Mouse (Mus musculus): ENCODE results near the gene Atad3a. TPM values are rescaled to one million over a fixed set of nuclear protein-coding genes. Genes with fewer than 3 reads are reported as not detected.

The Atad3a gene
- polyA plus RNA-seq, 1 experiment from 2014 or later, result 39.6 TPM

DNA sequence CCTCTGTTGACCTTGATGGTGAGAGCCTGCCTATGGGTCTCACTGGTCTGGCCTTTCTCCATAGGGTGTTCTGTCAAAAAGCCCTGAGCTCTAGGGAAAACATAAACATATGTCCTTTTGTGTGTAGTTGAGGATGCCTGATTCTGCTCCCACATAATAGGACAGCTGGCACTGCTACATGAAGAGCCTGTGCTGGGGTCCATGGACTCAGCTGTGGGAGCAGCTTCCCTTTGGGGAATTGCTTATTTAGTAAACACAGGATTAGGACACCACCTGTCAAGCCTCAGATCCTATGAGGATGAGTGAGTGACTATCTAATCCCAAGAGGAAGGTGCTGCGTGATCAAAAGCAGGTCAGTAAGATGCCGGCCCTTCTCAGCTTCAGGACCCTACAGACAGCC is 32.9 kb downstream of the Atad3a start:
- H3K4me3 ChIP-seq (ENCODE audit: low read depth, low read length), result no peak overlapping the region
- WGBS, result 81% methylated on average over 2 of the region's 2 CpGs
- no peaks in the 10 kb centered on the region for H3K4me1 ChIP-seq (replicated peaks; ENCODE audit: control insufficient read depth, insufficient read depth, low read length)
- H3K27me3 ChIP-seq (replicated peaks; ENCODE audit: control insufficient read depth, insufficient read depth, low read length), result no peaks in the 10 kb centered on the region
- no peak overlapping the region for H3K4me2 ChIP-seq (replicated peaks; ENCODE audit: low read depth)
- no peak overlapping the region for H3K9ac ChIP-seq (ENCODE audit: low read depth, low read length)
- H3K27ac ChIP-seq (ENCODE audit: low read depth, low read length), result no peak overlapping the region
- peaks cover 20% of the 10 kb centered on the region for H3K36me3 ChIP-seq (ENCODE audit: control insufficient read depth, insufficient read depth)
- H3K9me3 ChIP-seq (ENCODE audit: control insufficient read depth), result no peaks in the 10 kb centered on the region
- ATAC-seq, result no peak
- no peak for TF ChIP-seq CTCF (IDR thresholded peaks at IDR 0.05; ENCODE audit: low read depth)

DNA sequence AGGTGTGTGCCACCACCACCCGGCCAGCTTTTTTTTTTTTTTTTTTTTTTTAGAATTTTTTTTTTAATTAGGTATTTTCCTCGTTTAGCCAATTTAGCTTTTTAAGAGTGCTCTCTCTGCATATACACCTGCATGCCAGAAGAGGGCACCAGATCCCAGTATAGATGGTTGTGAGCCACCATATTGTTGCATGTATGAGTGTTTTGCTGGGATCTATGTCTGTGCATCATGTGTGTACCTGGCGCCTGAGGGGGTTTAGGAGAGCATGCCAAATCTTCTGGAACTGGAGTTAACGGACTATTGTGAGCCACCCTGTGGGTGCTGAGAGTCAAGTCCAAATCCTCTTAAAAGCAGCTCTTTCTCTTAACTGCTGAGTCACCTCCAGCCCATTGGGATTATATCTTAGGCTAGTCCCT is 39.2 kb downstream of the Atad3a start:
- 57% methylated on average over 4 of the region's 4 CpGs for WGBS
- H3K27ac ChIP-seq (ENCODE audit: low read depth, low read length), result no peak overlapping the region
- H3K4me2 ChIP-seq (replicated peaks; ENCODE audit: low read depth), result no peak overlapping the region
- H3K4me3 ChIP-seq (ENCODE audit: low read depth, low read length), result no peak overlapping the region
- TF ChIP-seq CTCF (IDR thresholded peaks at IDR 0.05; ENCODE audit: low read depth), result peak; percentile 79
- no peaks in the 10 kb centered on the region for H3K27me3 ChIP-seq (replicated peaks; ENCODE audit: control insufficient read depth, insufficient read depth, low read length)
- ATAC-seq, result no peak
- H3K4me1 ChIP-seq (replicated peaks; ENCODE audit: control insufficient read depth, insufficient read depth, low read length), result no peaks in the 10 kb centered on the region
- H3K9me3 ChIP-seq (ENCODE audit: control insufficient read depth), result no peaks in the 10 kb centered on the region
- no peak overlapping the region for H3K9ac ChIP-seq (ENCODE audit: low read depth, low read length)
- peaks cover 24% of the 10 kb centered on the region for H3K36me3 ChIP-seq (ENCODE audit: control insufficient read depth, insufficient read depth)

GRCm38 (mm10) chr4:155710521-155711252 is 50.2 kb downstream of the Atad3a start:
- H3K36me3 ChIP-seq (ENCODE audit: control insufficient read depth, insufficient read depth), result peaks cover 4% of the 10 kb centered on the region; the same call in 1 of the 2 replicates

GRCm38 (mm10) chr4:155708988-155709387 is 51.9 kb downstream of the Atad3a start:
- TF ChIP-seq CTCF (IDR thresholded peaks at IDR 0.05; ENCODE audit: low read depth), result no peak
- ATAC-seq, result no peak
- H3K27me3 ChIP-seq (replicated peaks; ENCODE audit: control insufficient read depth, insufficient read depth, low read length), result no peaks in the 10 kb centered on the region
- no peaks in the 10 kb centered on the region for H3K4me1 ChIP-seq (replicated peaks; ENCODE audit: control insufficient read depth, insufficient read depth, low read length)
- no peak overlapping the region for H3K27ac ChIP-seq (ENCODE audit: low read depth, low read length)
- H3K4me3 ChIP-seq (ENCODE audit: low read depth, low read length), result no peak overlapping the region
- H3K36me3 ChIP-seq (ENCODE audit: control insufficient read depth, insufficient read depth), result 0 out of 2 replicates have a peak, but pooled peaks cover 4% of the 10 kb centered on the region
- no peak overlapping the region for H3K4me2 ChIP-seq (replicated peaks; ENCODE audit: low read depth)
- no peak overlapping the region for H3K9ac ChIP-seq (ENCODE audit: low read depth, low read length)
- H3K9me3 ChIP-seq (ENCODE audit: control insufficient read depth), result no peaks in the 10 kb centered on the region

More at GRCm38 (mm10) chr4:155710521-155711252, 50.2 kb downstream of the Atad3a start:
- TF ChIP-seq CTCF (IDR thresholded peaks at IDR 0.05; ENCODE audit: low read depth), result no peak
- Histone ChIP-seq H3K4me1 (replicated peaks; ENCODE audit: control insufficient read depth, insufficient read depth, low read length) (no peaks in the 10 kb centered on the region), H3K4me2 (replicated peaks; ENCODE audit: low read depth) (no peak overlapping the region), H3K9me3 (ENCODE audit: control insufficient read depth) (no peaks in the 10 kb centered on the region), H3K27me3 (replicated peaks; ENCODE audit: control insufficient read depth, insufficient read depth, low read length) (no peaks in the 10 kb centered on the region), H3K9ac (ENCODE audit: low read depth, low read length) (no peak overlapping the region), H3K4me3 (ENCODE audit: low read depth, low read length) (no peak overlapping the region), H3K27ac (ENCODE audit: low read depth, low read length) (no peak overlapping the region)
- 65% methylated on average over 6 of the region's 6 CpGs for WGBS
- no peak for ATAC-seq

DNA sequence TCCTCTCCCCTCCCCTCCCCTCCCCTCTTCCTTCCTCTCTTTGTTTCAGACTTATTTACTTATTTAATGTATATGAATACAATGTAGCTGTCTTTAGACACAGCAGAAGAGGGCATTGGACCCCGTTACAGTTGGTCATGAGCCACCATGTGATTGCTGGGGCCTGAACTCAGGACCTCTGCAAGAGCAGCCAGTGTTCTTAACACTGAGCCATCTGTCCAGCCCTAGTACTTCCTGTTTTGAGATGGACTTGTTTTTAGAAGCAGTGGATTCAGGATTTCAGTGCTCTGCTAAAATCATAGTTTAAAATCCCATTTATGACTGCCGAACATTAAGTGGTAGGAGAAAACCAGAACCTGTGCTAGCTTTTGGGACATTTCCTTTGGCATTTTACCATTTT is 52.3 kb downstream of the Atad3a start:
- WGBS, result 55% methylated on average over 2 of the region's 2 CpGs

GRCm38 (mm10) chr4:155705592-155705929 is 55.3 kb downstream of the Atad3a start:
- Histone ChIP-seq H3K4me3 (ENCODE audit: low read depth, low read length) (peak overlapping the region; percentile 95), H3K27ac (ENCODE audit: low read depth, low read length) (peak overlapping the region; percentile 99), H3K4me2 (replicated peaks; ENCODE audit: low read depth) (peak overlapping the region; percentile 74), H3K27me3 (replicated peaks; ENCODE audit: control insufficient read depth, insufficient read depth, low read length) (no peaks in the 10 kb centered on the region), H3K4me1 (replicated peaks; ENCODE audit: control insufficient read depth, insufficient read depth, low read length) (no peaks in the 10 kb centered on the region), H3K9ac (ENCODE audit: low read depth, low read length) (peak overlapping the region; percentile 95), H3K36me3 (ENCODE audit: control insufficient read depth, insufficient read depth) (0 out of 2 replicates have a peak, but pooled peaks cover 4% of the 10 kb centered on the region), H3K9me3 (ENCODE audit: control insufficient read depth) (no peaks in the 10 kb centered on the region)
- TF ChIP-seq CTCF (IDR thresholded peaks at IDR 0.05; ENCODE audit: low read depth), result no peak
- under 1% methylated on average over 19 of the region's 19 CpGs for WGBS
- ATAC-seq, result no peak

More for the DNA sequence above, 52.3 kb downstream of the Atad3a start:
- no peak overlapping the region for H3K27ac ChIP-seq (ENCODE audit: low read depth, low read length)
- H3K4me2 ChIP-seq (replicated peaks; ENCODE audit: low read depth), result no peak overlapping the region
- H3K27me3 ChIP-seq (replicated peaks; ENCODE audit: control insufficient read depth, insufficient read depth, low read length), result no peaks in the 10 kb centered on the region
- no peak overlapping the region for H3K4me3 ChIP-seq (ENCODE audit: low read depth, low read length)
- H3K36me3 ChIP-seq (ENCODE audit: control insufficient read depth, insufficient read depth), result 0 out of 2 replicates have a peak, but pooled peaks cover 4% of the 10 kb centered on the region
- no peak for TF ChIP-seq CTCF (IDR thresholded peaks at IDR 0.05; ENCODE audit: low read depth)
- ATAC-seq, result no peak
- H3K9me3 ChIP-seq (ENCODE audit: control insufficient read depth), result no peaks in the 10 kb centered on the region
- H3K4me1 ChIP-seq (replicated peaks; ENCODE audit: control insufficient read depth, insufficient read depth, low read length), result no peaks in the 10 kb centered on the region
- H3K9ac ChIP-seq (ENCODE audit: low read depth, low read length), result no peak overlapping the region

All from intestine, postnatal 0 days (tissue).